Mouse (Mus musculus): ENCODE data around the gene Daxx.

DNA sequence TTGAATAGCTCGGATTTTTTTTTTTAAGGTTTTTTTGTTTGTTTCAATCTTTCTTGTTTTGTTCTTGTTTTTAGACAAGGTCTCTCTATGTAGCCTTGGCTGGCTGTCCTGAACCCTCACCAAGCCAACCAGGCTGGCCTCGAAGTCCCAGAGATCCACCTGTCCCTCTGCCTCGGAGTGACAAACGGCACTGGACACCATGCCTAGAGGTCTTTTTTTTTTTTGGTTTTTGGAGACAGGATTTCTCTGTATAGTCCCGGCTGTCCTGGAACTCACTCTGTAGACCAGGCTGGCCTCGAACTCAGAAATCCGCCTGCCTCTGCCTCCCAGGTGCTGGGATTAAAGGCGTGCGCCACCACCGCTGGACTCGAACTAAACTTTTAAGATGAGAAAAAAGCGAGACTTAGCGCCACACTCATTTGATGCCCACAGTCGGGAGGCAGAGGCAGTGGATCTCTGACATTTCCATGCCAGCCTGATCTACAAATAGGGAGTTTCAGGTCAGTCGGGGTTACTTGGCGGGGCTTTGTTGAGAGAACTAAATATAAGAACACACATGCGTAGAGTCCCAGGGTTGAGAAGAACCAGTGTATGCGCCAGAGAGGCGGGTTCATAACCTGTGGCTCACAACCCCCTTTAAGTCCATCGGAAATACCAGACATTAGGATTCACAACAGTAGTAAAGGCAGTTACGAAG, 19.2 kb downstream of the Daxx start:
- TF ChIP-seq CTCF (IDR thresholded peaks at IDR 0.05; ENCODE audit: low read depth) (no peak), EP300 (optimal IDR thresholded peaks at IDR 0.05) (no peak)

All from stomach, postnatal 0 days (tissue).